In the genomic region with DNA sequence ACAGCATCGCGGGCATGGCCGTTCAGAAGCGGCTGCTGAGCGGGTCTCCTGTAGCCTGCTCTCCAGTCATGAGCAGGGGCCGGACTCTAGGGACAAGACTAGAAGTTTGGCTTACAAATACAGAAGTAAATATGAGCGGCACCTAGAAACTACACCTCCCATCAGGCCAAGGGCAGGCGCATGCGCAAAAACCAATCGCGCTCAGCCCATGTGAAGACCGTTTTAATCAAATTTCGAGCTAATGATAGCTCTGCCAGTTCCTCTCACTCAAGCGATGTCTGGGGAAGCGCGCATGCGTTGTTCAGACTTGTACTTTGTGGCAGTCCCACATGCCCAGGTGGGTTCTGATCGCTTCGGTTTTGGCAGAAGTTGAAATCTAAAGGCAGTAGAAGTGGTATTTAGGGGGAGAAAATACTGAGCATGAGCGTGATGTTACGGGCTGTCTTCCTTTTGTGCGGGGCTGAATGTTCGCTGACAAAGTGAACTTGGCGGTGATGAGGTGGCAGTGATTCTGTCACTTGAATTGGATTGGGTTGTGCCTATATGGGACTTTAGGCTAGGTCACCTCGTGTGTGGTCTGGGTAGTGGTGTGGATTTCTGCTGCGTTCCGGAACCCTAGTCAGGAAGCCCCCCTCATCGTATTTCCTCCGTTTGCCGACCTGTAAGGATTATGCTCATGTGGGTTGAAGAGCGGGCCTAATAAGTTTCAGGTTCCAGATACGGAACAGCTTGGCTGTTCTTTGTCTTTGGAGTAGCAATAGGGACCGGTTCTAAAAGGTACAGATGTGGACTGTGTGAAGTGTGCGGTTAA, we compare ENCODE assay signal across 8 mouse cellular contexts. TPM values are rescaled to one million over a fixed set of nuclear protein-coding genes. Genes with fewer than 3 reads are reported as not detected.
DNase-seq lines count a peak whose midpoint lies in the region; ATAC-seq lines count a peak whose summit lies in the region.

A gene (minus strand): TSS at position 168 of the 811 bp plus-strand sequence.
A gene (plus strand): TSS at position 242 of the 811 bp plus-strand sequence.

- ATAC-seq in megakaryocyte progenitor cell, adult 5-6 weeks (replicated peaks; ENCODE audit: poor library complexity): peak; percentile 84

- peak; percentile 98 for DNase-seq in adipocyte (ENCODE audit: low spot score)
- DNase-seq in embryo, embryonic 10 days (ENCODE audit: low spot score): peak; percentile 99
- DNase-seq in gastrocnemius, postnatal 10 days: peak; percentile 93
- DNase-seq in induced T-regulatory cell, adult 2 months (ENCODE audit: low read depth): peak; percentile 98
- peak; percentile 91 to 96 for DNase-seq in left cerebral cortex, adult 9 months (ENCODE audit: low spot score in 2 of 2)
- peak; percentile 91 for DNase-seq in right cerebral cortex, postnatal 14 days
- DNase-seq in urinary bladder, postnatal 36 days (ENCODE audit: low spot score in 2 of 2): peak; percentile 87 to 94

RNA-seq across cellular contexts. Expression of the first gene that starts in this region (rescaled TPM):
- total RNA-seq in gastrocnemius, postnatal 10 days (2021): 1 to 10 TPM; 5.1 to 7.1 TPM
- total RNA-seq in megakaryocyte progenitor cell, adult 5-6 weeks (2015): 12.6 and 13.4 TPM in 2 replicates
- total RNA-seq in megakaryocyte progenitor cell, adult 5-6 weeks (2017): 10.1 and 14.7 TPM in 2 replicates

RNA-seq across cellular contexts. Expression of the second gene that starts in this region (rescaled TPM):
- total RNA-seq in gastrocnemius, postnatal 10 days (2021): 10 to 100 TPM; 11.4 to 16.5 TPM
- total RNA-seq in megakaryocyte progenitor cell, adult 5-6 weeks (2015): 26.1 and 33.4 TPM in 2 replicates
- 37.1 and 42.2 TPM in 2 replicates for total RNA-seq in megakaryocyte progenitor cell, adult 5-6 weeks (2017)

Comparison
In these comparisons a context has a peak if more than half of its experiments do, and no peak if none do; other contexts are left out.
1. Peak in every context shown above with its lines: DNase-seq and ATAC-seq.